Mouse (Mus musculus): ENCODE measurements around the gene Arhgap10. TPM values are rescaled to one million over a fixed set of nuclear protein-coding genes. Genes with fewer than 3 reads are reported as not detected.

Gene Arhgap10
- total RNA-seq, 2 experiments from 2014 or later: 5.2 to 7.7 TPM

GRCm38 (mm10) chr8:77239462-77239861 is 278.3 kb downstream of the Arhgap10 start:
- no peak for ATAC-seq (ENCODE audit: poor library complexity, severe bottlenecking)

- no peak for ATAC-seq (ENCODE audit: poor library complexity, severe bottlenecking)
These were observed 281.1 kb downstream of the Arhgap10 start for GRCm38 (mm10) chr8:77236701-77237100.

DNA sequence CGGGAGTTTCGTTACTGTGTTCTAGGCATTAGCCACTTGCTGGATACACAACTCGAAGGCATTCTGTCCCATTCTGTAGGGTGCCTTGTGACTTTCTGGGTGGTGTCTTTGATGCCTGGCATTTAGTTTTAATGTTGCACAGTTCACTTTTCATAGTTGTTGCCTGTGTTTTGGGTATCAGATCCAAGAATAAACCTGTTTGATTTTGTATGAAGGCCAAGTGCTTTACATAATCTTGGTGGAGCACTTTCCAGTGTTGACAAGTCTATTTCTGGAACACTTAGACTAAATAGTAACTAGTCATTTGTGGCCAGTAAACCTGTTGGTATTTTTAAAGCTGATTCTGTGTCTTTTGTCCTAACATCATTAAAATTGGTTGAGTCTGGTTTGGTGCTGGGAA is 285.3 kb downstream of the Arhgap10 start:
- ATAC-seq (ENCODE audit: poor library complexity, severe bottlenecking): no peak

GRCm38 (mm10) chr8:77231834-77232233 is 285.9 kb downstream of the Arhgap10 start:
- ATAC-seq (ENCODE audit: poor library complexity, severe bottlenecking): no peak

- no peak for ATAC-seq (ENCODE audit: poor library complexity, severe bottlenecking)
These were observed 286.5 kb downstream of the Arhgap10 start for GRCm38 (mm10) chr8:77231211-77231610.

DNA sequence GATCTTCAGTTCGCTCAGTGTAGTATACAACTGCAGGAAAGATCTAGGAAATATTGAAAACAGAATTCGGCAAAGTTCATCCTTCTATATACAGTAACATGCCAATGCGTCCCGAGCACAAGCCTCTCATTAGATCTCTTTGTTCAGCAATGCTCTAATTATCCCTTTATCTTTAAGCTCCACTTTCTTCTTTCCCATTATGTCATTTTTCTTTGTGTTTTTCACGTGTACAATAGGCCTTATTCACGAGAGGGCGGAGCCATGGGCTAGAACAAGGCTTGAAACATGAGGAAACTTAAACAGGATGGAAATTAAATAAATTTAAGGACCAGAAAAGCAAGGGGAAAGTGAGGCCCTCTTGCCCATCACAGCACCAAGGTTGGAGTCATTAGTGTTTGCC is 289.1 kb downstream of the Arhgap10 start:
- ATAC-seq (ENCODE audit: poor library complexity, severe bottlenecking): no peak

DNA sequence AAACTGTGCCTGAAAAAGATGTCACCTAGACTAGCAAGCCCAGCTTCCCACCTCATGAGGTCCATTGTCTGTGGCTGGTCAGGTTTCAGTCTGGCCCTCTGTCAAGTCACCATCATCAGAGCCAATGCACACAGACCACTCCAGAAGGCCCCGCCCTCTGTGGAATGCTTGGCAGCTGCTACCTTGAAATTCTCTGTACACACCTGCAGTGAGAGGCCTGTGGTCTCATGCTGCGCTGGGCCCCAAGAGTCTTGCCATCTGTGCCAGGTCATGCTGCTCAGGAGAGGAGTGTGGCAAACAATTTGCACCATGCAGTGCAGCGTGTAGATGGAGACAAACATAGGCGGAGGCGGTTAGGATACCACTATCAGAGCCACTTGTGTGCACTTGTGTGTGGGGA is 290.0 kb downstream of the Arhgap10 start:
- no peak for ATAC-seq (ENCODE audit: poor library complexity, severe bottlenecking)

- no peak for ATAC-seq (ENCODE audit: poor library complexity, severe bottlenecking)
These were observed 294.6 kb downstream of the Arhgap10 start for GRCm38 (mm10) chr8:77223123-77223522.

- no peak for ATAC-seq (ENCODE audit: poor library complexity, severe bottlenecking)
These were observed 302.6 kb downstream of the Arhgap10 start for GRCm38 (mm10) chr8:77215191-77215590.

DNA sequence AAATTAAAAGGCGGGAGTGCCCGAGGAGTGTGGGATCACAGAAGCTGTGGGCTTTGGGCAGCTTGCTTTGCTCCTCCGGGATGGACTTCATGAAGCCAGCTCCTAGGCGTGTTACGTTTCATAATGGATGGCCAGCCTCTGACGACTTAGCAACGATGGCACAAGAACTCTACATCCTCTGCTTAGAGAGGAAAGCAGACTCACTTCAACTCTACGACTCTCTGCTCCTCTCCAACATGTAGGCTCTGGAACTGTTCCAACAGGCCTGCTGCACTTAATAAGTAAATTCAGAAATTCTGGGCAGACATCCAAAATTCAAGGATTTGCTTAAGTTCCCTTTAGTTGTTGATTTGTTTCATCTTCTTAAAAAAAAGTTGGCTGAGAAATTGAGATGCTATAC is 303.1 kb downstream of the Arhgap10 start:
- no peak for ATAC-seq (ENCODE audit: poor library complexity, severe bottlenecking)

DNA sequence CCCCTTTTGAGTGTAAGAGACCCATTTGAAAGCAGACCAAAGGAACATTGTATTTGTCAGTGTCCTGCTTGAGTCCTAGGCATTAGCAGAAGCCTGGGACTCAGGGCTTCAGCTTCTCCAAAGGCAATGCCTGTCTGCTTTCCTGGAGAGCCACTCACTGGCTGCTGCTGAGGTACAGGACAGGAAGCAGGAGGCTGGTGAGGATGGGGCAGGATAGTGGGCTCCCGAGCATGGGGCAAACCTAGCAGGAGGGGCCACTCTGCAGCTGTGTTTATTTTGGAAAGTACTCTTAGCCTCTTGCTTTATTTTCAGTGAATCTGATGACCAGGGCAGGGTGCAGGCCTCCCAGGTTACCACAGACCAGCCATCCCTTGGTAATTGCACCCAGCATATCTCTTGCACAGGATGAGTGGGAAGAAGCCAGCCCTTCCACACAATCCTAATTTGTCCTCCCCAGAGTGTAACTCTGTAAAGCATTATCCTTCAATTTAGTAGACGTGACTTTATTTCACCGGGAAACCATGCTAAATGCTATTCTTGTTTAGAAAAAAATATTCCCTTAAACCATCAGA is 303.8 kb downstream of the Arhgap10 start:
- ATAC-seq (ENCODE audit: poor library complexity, severe bottlenecking): no peak

GRCm38 (mm10) chr8:77209297-77209696 is 308.5 kb downstream of the Arhgap10 start:
- no peak for ATAC-seq (ENCODE audit: poor library complexity, severe bottlenecking)

Other genes starting within 250 kb of the Arhgap10 start
- gene Prmt9, start 31.4 kb upstream of the Arhgap10 start, total RNA-seq (2015): 12.1 and 14.6 TPM in 2 replicates
- 18.6 and 20.2 TPM in 2 replicates for gene Prmt9, start 31.4 kb upstream of the Arhgap10 start, total RNA-seq (2017)
- gene Tmem184c, start 92.7 kb upstream of the Arhgap10 start, total RNA-seq (2015): 25.0 and 29.8 TPM in 2 replicates
- gene Tmem184c, start 92.7 kb upstream of the Arhgap10 start, total RNA-seq (2017): 20.6 and 25.2 TPM in 2 replicates
- 1.2 and 1.3 TPM in 2 replicates for gene Ednra, start 206.5 kb upstream of the Arhgap10 start, total RNA-seq (2015)
- gene Ednra, start 206.5 kb upstream of the Arhgap10 start, total RNA-seq (2017): 0.81 and 1.9 TPM in 2 replicates

Data from megakaryocyte, adult 5-6 weeks (primary cell).